Mouse (Mus musculus) MN1 (cell line): Measurements from ENCODE around the gene Thyn1.
A peak's percentile ranks its signal among the peaks of the same experiment; 100 is the strongest.

Experiments used
- DNase-seq: peaks from one replicate; pipeline ENCODE4 v3.0.0-alpha.2; 2016; ENCODE audit warnings: low spot score

Thyn1 gene

GRCm38 (mm10) chr9:27029828-27030762, 30.6 kb downstream of the Thyn1 start, which contains the start of the genes Vps26b and Ncapd3:
Gene Vps26b (minus strand): TSS chr9:27030065.
Gene Ncapd3 (plus strand): TSS chr9:27030175.
- peak; percentile 96 for DNase-seq

- DNase-seq, result no peak
Measured at GRCm38 (mm10) chr9:27030763-27031100, 31.2 kb downstream of the Thyn1 start.

- DNase-seq, result no peak
Measured at GRCm38 (mm10) chr9:27043892-27044291, 44.4 kb downstream of the Thyn1 start.

DNA sequence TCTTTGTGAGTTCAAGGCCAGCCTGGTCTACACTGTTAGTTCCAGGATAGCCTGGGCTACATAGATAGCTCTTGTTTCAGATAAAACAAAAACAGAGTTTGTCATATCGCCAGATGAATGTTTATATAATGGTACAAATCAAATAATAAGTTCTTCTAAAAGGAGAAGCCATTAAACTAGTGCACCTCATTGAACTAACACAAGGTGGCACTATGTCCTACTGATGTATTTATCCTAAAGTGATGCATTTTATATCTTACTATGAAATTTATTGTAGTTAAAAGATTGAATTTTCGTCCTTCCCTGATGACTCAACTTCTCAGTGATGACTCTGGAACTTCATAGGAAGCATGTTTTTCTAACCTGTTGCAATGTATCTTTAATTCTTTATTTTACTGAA, 50.0 kb downstream of the Thyn1 start:
- no peak for DNase-seq
